Mouse (Mus musculus) CH12.LX (cell line): Measurements from ENCODE around the gene Serpina9. TPM values are rescaled to one million over a fixed set of nuclear protein-coding genes. Genes with fewer than 3 reads are reported as not detected.

Experiments
- DNase-seq: peaks from one replicate; pipeline ENCODE4 v3.0.0-alpha.2; 2013; ENCODE audit errors: extremely low read depth
- H3K27ac ChIP-seq: 2 replicates; pipeline ENCODE4 v1.5.1; 2012; ENCODE audit warnings: low read depth, mild to moderate bottlenecking, control low read depth, moderate library complexity; ENCODE audit not compliant: insufficient read depth
- H3K27me3 ChIP-seq: replicated peaks from 2 replicates; pipeline ENCODE3; 2012; ENCODE audit warnings: inconsistent platforms
- H3K36me3 ChIP-seq, 2 experiments: replicated peaks in 1 of 2; 2 replicates each; pipeline versions ENCODE3 to v1.6.1; 2012; ENCODE audit warnings: inconsistent platforms in 1 of 2, low read length in 1 of 2, mild to moderate bottlenecking in 1 of 2, mixed read lengths in 1 of 2, moderate library complexity in 1 of 2; ENCODE audit not compliant: control insufficient read depth in 1 of 2, insufficient read depth in 1 of 2
- H3K4me1 ChIP-seq, 2 experiments: 2 replicates each; pipeline ENCODE4 v1.6.1; 2012; ENCODE audit warnings: inconsistent platforms in 1 of 2, moderate library complexity in 1 of 2; ENCODE audit not compliant: insufficient read depth in 2 of 2, control insufficient read depth in 1 of 2
- H3K4me2 ChIP-seq: 2 replicates; pipeline ENCODE4 v1.6.1; 2012; ENCODE audit warnings: low read depth, mild to moderate bottlenecking, control low read depth; ENCODE audit not compliant: poor library complexity, insufficient read depth, severe bottlenecking
- H3K4me3 ChIP-seq, 3 experiments: fragments of 150-350 bp in 1 of 3; sonication (generic) in 1 of 3; replicated peaks in 1 of 3; 2 replicates each; pipeline versions ENCODE3 to v1.5.1; 2011 to 2012; ENCODE audit warnings: low read depth in 2 of 3, low read length in 2 of 3, mild to moderate bottlenecking in 2 of 3, moderate library complexity in 2 of 3, control low read depth in 1 of 3, improper control_type of control experiment in 1 of 3, inconsistent platforms in 1 of 3, mixed read lengths in 1 of 3; ENCODE audit not compliant: poor library complexity in 1 of 3
- H3K79me2 ChIP-seq: replicated peaks from 2 replicates; pipeline ENCODE4 v1.6.1; 2012; ENCODE audit warnings: mild to moderate bottlenecking, moderate library complexity; ENCODE audit not compliant: control insufficient read depth, poor library complexity, insufficient read depth, severe bottlenecking; ENCODE audit errors: extremely low read depth
- H3K9ac ChIP-seq: 2 replicates; pipeline ENCODE4 v1.6.1; 2012; ENCODE audit warnings: low read depth, mild to moderate bottlenecking, control low read depth, moderate library complexity; ENCODE audit not compliant: insufficient read depth
- H3K9me3 ChIP-seq: replicated peaks from 2 replicates; pipeline ENCODE3; 2012; ENCODE audit warnings: low read length, inconsistent platforms, mixed read lengths
- BHLHE40 ChIP-seq: IDR thresholded peaks from 2 replicates; pipeline ENCODE4 v1.6.1; 2011; ENCODE audit warnings: mild to moderate bottlenecking, low read depth, low read length, improper control_type of control experiment
- CHD1 ChIP-seq: IDR thresholded peaks from 2 replicates; pipeline ENCODE4 v1.6.1; 2012; ENCODE audit warnings: low read depth, low read length, improper control_type of control experiment, inconsistent platforms
- CHD2 ChIP-seq: IDR thresholded peaks from 2 replicates; pipeline ENCODE4 v1.6.1; 2011; ENCODE audit warnings: low read length, improper control_type of control experiment
- E2F4 ChIP-seq: IDR thresholded peaks from 2 replicates; pipeline ENCODE4 v1.6.1; 2011; ENCODE audit warnings: low read depth, low read length, improper control_type of control experiment; ENCODE audit not compliant: insufficient replicate concordance
- ELF1 ChIP-seq: IDR thresholded peaks from 2 replicates; pipeline ENCODE4 v1.6.1; 2014; ENCODE audit warnings: low read depth, mild to moderate bottlenecking, inconsistent platforms, low read length, improper control_type of control experiment
- ETS1 ChIP-seq: conservative IDR thresholded peaks from 2 replicates; pipeline ENCODE4 v1.6.1; 2012; ENCODE audit warnings: low read depth, mild to moderate bottlenecking, inconsistent platforms, low read length, improper control_type of control experiment, moderate library complexity
- GABPA ChIP-seq: IDR thresholded peaks from 2 replicates; pipeline ENCODE4 v1.6.1; 2012; ENCODE audit warnings: low read depth, low read length, improper control_type of control experiment, inconsistent platforms; ENCODE audit not compliant: insufficient replicate concordance
- HCFC1 ChIP-seq: IDR thresholded peaks from 2 replicates; pipeline ENCODE4 v1.6.1; 2012; ENCODE audit warnings: low read depth, mild to moderate bottlenecking, inconsistent platforms, low read length, improper control_type of control experiment
- MAX ChIP-seq: IDR thresholded peaks from 2 replicates; pipeline ENCODE4 v1.6.1; 2011; ENCODE audit warnings: low read length, improper control_type of control experiment
- MAZ ChIP-seq: IDR thresholded peaks from 2 replicates; pipeline ENCODE4 v1.6.1; 2012; ENCODE audit warnings: low read depth, mild to moderate bottlenecking, inconsistent platforms, low read length, improper control_type of control experiment, moderate library complexity
- MEF2A ChIP-seq: IDR thresholded peaks from 2 replicates; pipeline ENCODE4 v1.6.1; 2014; ENCODE audit warnings: low read depth, mild to moderate bottlenecking, inconsistent platforms, low read length, improper control_type of control experiment, borderline replicate concordance
- MXI1 ChIP-seq: IDR thresholded peaks from 2 replicates; pipeline ENCODE4 v1.6.1; 2011; ENCODE audit warnings: mild to moderate bottlenecking, low read depth, low read length, improper control_type of control experiment
- MYC ChIP-seq: IDR thresholded peaks from 2 replicates; pipeline ENCODE4 v1.6.1; 2011; ENCODE audit warnings: low read depth, mild to moderate bottlenecking, improper control_type of control experiment, low read length
- NRF1 ChIP-seq: IDR thresholded peaks from 2 replicates; pipeline ENCODE4 v1.6.1; 2014; ENCODE audit warnings: low read depth, mild to moderate bottlenecking, inconsistent platforms, low read length, improper control_type of control experiment, moderate library complexity
- PAX5 ChIP-seq: IDR thresholded peaks from 2 replicates; pipeline ENCODE4 v1.6.1; 2012; ENCODE audit warnings: low read length, inconsistent platforms, mixed read lengths
- POLR2AphosphoS2 ChIP-seq: IDR thresholded peaks from 2 replicates; pipeline ENCODE4 v1.6.1; 2011; ENCODE audit warnings: low read depth, low read length, improper control_type of control experiment
- RCOR1 ChIP-seq: conservative IDR thresholded peaks from 2 replicates; pipeline ENCODE4 v1.6.1; 2012; ENCODE audit warnings: low read depth, mild to moderate bottlenecking, inconsistent platforms, low read length, improper control_type of control experiment
- SMC3 ChIP-seq: IDR thresholded peaks from 2 replicates; pipeline ENCODE4 v1.6.1; 2011; ENCODE audit warnings: low read depth, low read length, improper control_type of control experiment
- UBTF ChIP-seq: IDR thresholded peaks from 2 replicates; pipeline ENCODE4 v1.6.1; 2012; ENCODE audit warnings: low read depth, mild to moderate bottlenecking, inconsistent platforms, low read length, improper control_type of control experiment, moderate library complexity
- USF2 ChIP-seq: conservative IDR thresholded peaks from 2 replicates; pipeline ENCODE4 v1.6.1; 2011; ENCODE audit warnings: low read depth, low read length, improper control_type of control experiment
- ZC3H11A ChIP-seq: IDR thresholded peaks from 2 replicates; pipeline ENCODE4 v1.6.1; 2012; ENCODE audit warnings: low read depth, mild to moderate bottlenecking, inconsistent platforms, low read length, improper control_type of control experiment
- ZKSCAN1 ChIP-seq: IDR thresholded peaks from 2 replicates; pipeline ENCODE4 v1.6.1; 2012; ENCODE audit warnings: low read depth, inconsistent platforms, low read length, improper control_type of control experiment, borderline replicate concordance
- ZNF384 ChIP-seq: IDR thresholded peaks from 2 replicates; pipeline ENCODE4 v1.6.1; 2012; ENCODE audit warnings: low read depth, low read length, improper control_type of control experiment, inconsistent platforms
- dilution Hi-C: fragments of 300-500 bp; cut with MboI; formaldehyde crosslinking; loops from 2 replicates; pipeline ENCODE4 v1.14.3; 2020; ENCODE audit warnings: low sequenced_read_pairs; ENCODE audit not compliant: extremely low pct_unique_long_range_greater_than_20kb, extremely low pct_ligation_motif_present
- in situ Hi-C: fragments of 300-500 bp; cut with MboI; formaldehyde crosslinking; loops from 3 replicates; pipeline ENCODE4 v1.14.3; 2019; ENCODE audit warnings: low sequenced_read_pairs, low pct_ligation_motif_present, low pct_unique_long_range_greater_than_20kb, mixed read lengths
- polyA plus RNA-seq: library from polyadenylated mRNA; unstranded; fragments of >175 nt; gene quantifications from 2 replicates; pipeline ENCODE4 v1.2.1, GENCODE M21; 2012; ENCODE audit warnings: low read depth; ENCODE audit not compliant: insufficient read length
- total RNA-seq, 2 experiments: library from RNA; depleted of rRNA; stranded (reverse); fragments of 300-350 nt in 1 of 2; fragments of >200 nt in 1 of 2; gene quantifications; 2 replicates each; pipeline ENCODE4 v1.2.3; 2012 to 2014

Gene Serpina9
- total and polyA plus RNA-seq, 3 experiments = 0.08 to 0.36 (median 0.23) TPM

GRCm38 (mm10) chr12:104055755-104056154 is 42.2 kb upstream of the Serpina9 start:
- in situ Hi-C loops = no loop called here
- Histone ChIP-seq H3K79me2 (no peaks in the 10 kb centered on the region), H3K27ac (no peak overlapping the region), H3K36me3 (no peaks in the 10 kb centered on the region), H3K4me2 (no peak overlapping the region), H3K4me1 (peaks cover 12 to 28% of the 10 kb centered on the region in 2 experiments), H3K9me3 (peaks cover 2% of the 10 kb centered on the region), H3K27me3 (peaks cover 9% of the 10 kb centered on the region), H3K4me3 (no peak overlapping the region), H3K9ac (no peak overlapping the region)
- DNase-seq = no peak
- TF ChIP-seq NRF1 = no peak
- TF ChIP-seq ETS1 = no peak
- no peak for TF ChIP-seq MAX
- dilution Hi-C loops = no loop called here

- peaks cover 10 to 17% of the 10 kb centered on the region in 2 experiments for H3K4me1 ChIP-seq
- H3K36me3 ChIP-seq = no peaks in the 10 kb centered on the region
- no peak overlapping the region for H3K4me2 ChIP-seq
- in situ Hi-C loops = no loop called here
- DNase-seq = no peak
- dilution Hi-C loops = no loop called here
- TF ChIP-seq ZKSCAN1 (no peak), MAX (no peak), UBTF (no peak), MAZ (no peak), GABPA (no peak), USF2 (no peak), MXI1 (no peak), NRF1 (no peak), ETS1 (no peak)
- H3K9ac ChIP-seq = no peak overlapping the region
- no peaks in the 10 kb centered on the region for H3K79me2 ChIP-seq
- H3K27ac ChIP-seq = no peak overlapping the region
- H3K27me3 ChIP-seq = peaks cover 9% of the 10 kb centered on the region
- no peak overlapping the region for H3K4me3 ChIP-seq
- H3K9me3 ChIP-seq = peaks cover 2% of the 10 kb centered on the region
Observed at GRCm38 (mm10) chr12:104053995-104054394, 40.4 kb upstream of the Serpina9 start.

GRCm38 (mm10) chr12:104045713-104046112 is 32.2 kb upstream of the Serpina9 start:
- Histone ChIP-seq H3K79me2 (no peaks in the 10 kb centered on the region), H3K36me3 (no peaks in the 10 kb centered on the region), H3K9ac (no peak overlapping the region), H3K4me3 (no peak overlapping the region), H3K9me3 (no peaks in the 10 kb centered on the region), H3K4me1 (no peaks in the 10 kb centered on the region), H3K27ac (no peak overlapping the region), H3K27me3 (peaks cover 5% of the 10 kb centered on the region), H3K4me2 (no peak overlapping the region)
- dilution Hi-C loops = no loop called here
- no peak for DNase-seq
- TF ChIP-seq CHD1 = no peak
- TF ChIP-seq BHLHE40 = no peak
- no peak for TF ChIP-seq ZNF384
- TF ChIP-seq E2F4 = no peak
- no peak for TF ChIP-seq RCOR1
- TF ChIP-seq ELF1 = no peak
- no peak for TF ChIP-seq USF2
- TF ChIP-seq SMC3 = no peak
- no peak for TF ChIP-seq CHD2
- no peak for TF ChIP-seq MYC
- no peak for TF ChIP-seq MEF2A
- no peak for TF ChIP-seq ZC3H11A
- no peak for TF ChIP-seq POLR2AphosphoS2
- no peak for TF ChIP-seq UBTF
- TF ChIP-seq HCFC1 = no peak
- TF ChIP-seq PAX5 = no peak
- no peak for TF ChIP-seq NRF1
- TF ChIP-seq GABPA = no peak
- in situ Hi-C loops = no loop called here
